8 mouse cellular contexts compared by ENCODE assay signal in genomic region chr7:29859532-29860517, GRCm38 (mm10). TPM values are rescaled to one million over a fixed set of nuclear protein-coding genes. Genes with fewer than 3 reads are reported as not detected.
DNase-seq lines count a peak whose midpoint lies in the region; ATAC-seq lines count a peak whose summit lies in the region.

Zfp420 (plus strand) TSS chr7:29859979.

- no peaks in the 10 kb centered on the region; the same call in 1 of the 2 replicates for H3K36me3 ChIP-seq in forebrain, embryonic 11.5 days (ENCODE audit: control insufficient read depth, insufficient read depth, low read length)
- peaks cover 5% of the 10 kb centered on the region for H3K36me3 ChIP-seq in heart, embryonic 16.5 days (ENCODE audit: control insufficient read depth, insufficient read depth)
- H3K36me3 ChIP-seq in liver, embryonic 15.5 days (replicated peaks): no peaks in the 10 kb centered on the region
- H3K36me3 ChIP-seq in neural tube, embryonic 12.5 days: no peaks in the 10 kb centered on the region; the same call in 1 of the 2 replicates

- peak; percentile 98 for ATAC-seq in CD4-positive, CD25-positive, alpha-beta regulatory T cell, adult 4 months
- peak; percentile 98 for ATAC-seq in forebrain, embryonic 11.5 days (replicated peaks; ENCODE audit: low FRiP score)
- peak; percentile 95 for ATAC-seq in heart, embryonic 16.5 days (replicated peaks; ENCODE audit: extremely low read depth, insufficient read depth, low FRiP score)
- peak; percentile 92 for ATAC-seq in liver, embryonic 15.5 days (ENCODE audit: insufficient read depth)
- peak; percentile 98 for ATAC-seq in neural tube, embryonic 12.5 days (ENCODE audit: low FRiP score, low read depth)

- no peaks in the 10 kb centered on the region for H3K9me3 ChIP-seq in forebrain, embryonic 11.5 days (ENCODE audit: control insufficient read depth, low read length)
- H3K9me3 ChIP-seq in heart, embryonic 16.5 days (replicated peaks; ENCODE audit: control insufficient read depth, low read length): no peaks in the 10 kb centered on the region
- H3K9me3 ChIP-seq in liver, embryonic 15.5 days (replicated peaks): no peaks in the 10 kb centered on the region
- no peaks in the 10 kb centered on the region for H3K9me3 ChIP-seq in neural tube, embryonic 12.5 days

- no peaks in the 10 kb centered on the region for H3K27me3 ChIP-seq in forebrain, embryonic 11.5 days (ENCODE audit: control insufficient read depth, insufficient read depth, low read length)
- H3K27me3 ChIP-seq in heart, embryonic 16.5 days (ENCODE audit: control insufficient read depth, insufficient read depth, low read length): no peaks in the 10 kb centered on the region
- no peaks in the 10 kb centered on the region for H3K27me3 ChIP-seq in liver, embryonic 15.5 days
- H3K27me3 ChIP-seq in neural tube, embryonic 12.5 days (replicated peaks): no peaks in the 10 kb centered on the region

- DNase-seq in forebrain, embryonic 11.5 days (ENCODE audit: low spot score): peak; percentile 91
- DNase-seq in kidney, postnatal 36 days: peak; percentile 93 to 95
- DNase-seq in telencephalon, adult 2 months (ENCODE audit: low read depth, low spot score): peak; percentile 95

- H3K27ac ChIP-seq in brown adipose tissue, adult 24 weeks (replicated peaks; ENCODE audit: low read depth, low read length): no peak within 1 kb of the TSS
- no peak within 1 kb of the TSS for H3K27ac ChIP-seq in forebrain, embryonic 11.5 days (ENCODE audit: low read depth, low read length)
- peak within 1 kb of the TSS; percentile 41; the same call in 1 of the 2 replicates for H3K27ac ChIP-seq in heart, embryonic 16.5 days (ENCODE audit: low read length)
- no peak within 1 kb of the TSS for H3K27ac ChIP-seq in liver, embryonic 15.5 days (replicated peaks)
- H3K27ac ChIP-seq in neural tube, embryonic 12.5 days: 0 out of 2 replicates have a peak within 1 kb of the TSS, but pooled peaks have one; percentile 13

- WGBS in forebrain, embryonic 11.5 days: 6% methylated on average over 32 of the region's 32 CpGs
- 4% methylated on average over 32 of the region's 32 CpGs for WGBS in heart, embryonic 16.5 days
- WGBS in liver, embryonic 15.5 days (ENCODE audit: insufficient replicate concordance): 5% methylated on average over 32 of the region's 32 CpGs
- 7% methylated on average over 32 of the region's 32 CpGs for whole genome bisulfite sequencing in neural tube, embryonic 12.5 days

- H3K4me3 ChIP-seq in brown adipose tissue, adult 24 weeks (ENCODE audit: insufficient read depth, low read depth, low read length): peak within 1 kb of the TSS; percentile 71
- H3K4me3 ChIP-seq in forebrain, embryonic 11.5 days (ENCODE audit: low read depth, low read length): peak within 1 kb of the TSS; percentile 44
- H3K4me3 ChIP-seq in heart, embryonic 16.5 days (ENCODE audit: low read length): peak within 1 kb of the TSS; percentile 69
- peak within 1 kb of the TSS; percentile 62 for H3K4me3 ChIP-seq in liver, embryonic 15.5 days (replicated peaks)
- peak within 1 kb of the TSS; percentile 59 for H3K4me3 ChIP-seq in neural tube, embryonic 12.5 days

- peak within 1 kb of the TSS; percentile 86 for H3K4me2 ChIP-seq in forebrain, embryonic 11.5 days (ENCODE audit: low read depth, low read length, severe bottlenecking)
- H3K4me2 ChIP-seq in heart, embryonic 16.5 days (ENCODE audit: low read depth, low read length): peak within 1 kb of the TSS; percentile 91
- H3K4me2 ChIP-seq in liver, embryonic 15.5 days: peak within 1 kb of the TSS; percentile 80
- H3K4me2 ChIP-seq in neural tube, embryonic 12.5 days (replicated peaks): peak within 1 kb of the TSS; percentile 75

- peak within 1 kb of the TSS; percentile 60 for H3K9ac ChIP-seq in forebrain, embryonic 11.5 days (ENCODE audit: low read length)
- H3K9ac ChIP-seq in heart, embryonic 16.5 days (ENCODE audit: low read length): peak within 1 kb of the TSS; percentile 74
- peak within 1 kb of the TSS; percentile 49 for H3K9ac ChIP-seq in liver, embryonic 15.5 days
- H3K9ac ChIP-seq in neural tube, embryonic 12.5 days: peak within 1 kb of the TSS; percentile 58

- H3K4me1 ChIP-seq in brown adipose tissue, adult 24 weeks (ENCODE audit: control insufficient read depth, insufficient read depth, insufficient read length, low read length): no peaks in the 10 kb centered on the region
- peaks cover 6% of the 10 kb centered on the region; the same call in 1 of the 2 replicates for H3K4me1 ChIP-seq in forebrain, embryonic 11.5 days (replicated peaks; ENCODE audit: control insufficient read depth, insufficient read depth, low read length)
- peaks cover 9% of the 10 kb centered on the region for H3K4me1 ChIP-seq in heart, embryonic 16.5 days (ENCODE audit: control insufficient read depth, insufficient read depth, low read length)
- peaks cover 13% of the 10 kb centered on the region for H3K4me1 ChIP-seq in liver, embryonic 15.5 days (replicated peaks)
- H3K4me1 ChIP-seq in neural tube, embryonic 12.5 days: peaks cover 6% of the 10 kb centered on the region; the same call in 1 of the 2 replicates

RNA-seq across cellular contexts. Expression of gene Zfp420, which starts in this region (rescaled TPM):
- polyA plus RNA-seq in CD4-positive, CD25-positive, alpha-beta regulatory T cell, adult 4 months (2017; shearing (Covaris generic)): 1 to 10 TPM; 6.7 to 9.2 TPM
- polyA plus RNA-seq in brown adipose tissue, adult 24 weeks (2012; ENCODE audit: insufficient read depth, insufficient read length, missing spikeins): 2.2 and 2.8 TPM in 2 replicates
- 10.4 and 13.4 TPM in 2 replicates for polyA plus RNA-seq in forebrain, embryonic 11.5 days (2014; fragmentation: Nextera tagmentation; extraction: Ambion mirVana)
- 4.2 and 5.4 TPM in 2 replicates for polyA plus RNA-seq in heart, embryonic 16.5 days (2015; fragmentation: Nextera tagmentation; extraction: Ambion mirVana)
- polyA plus RNA-seq in liver, embryonic 15.5 days (2015; fragmentation: Nextera tagmentation; extraction: Ambion mirVana): 0.91 and 0.97 TPM in 2 replicates
- 12.7 and 13.9 TPM in 2 replicates for polyA plus RNA-seq in neural tube, embryonic 12.5 days (2016; fragmentation: Nextera tagmentation; extraction: Ambion mirVana)

Comparison
In these comparisons a context has a peak if more than half of its experiments do, and no peak if none do; other contexts are left out.
1. Peak in ATAC-seq, H3K4me3 ChIP-seq, H3K9ac ChIP-seq and H3K4me2 ChIP-seq in liver, embryonic 15.5 days; RNA of the gene not detected or under 1 TPM.
2. H3K27ac ChIP-seq: peak in heart, embryonic 16.5 days (single experiment) and neural tube, embryonic 12.5 days (single experiment); none in brown adipose tissue, adult 24 weeks (single experiment), forebrain, embryonic 11.5 days (single experiment) and liver, embryonic 15.5 days (single experiment).
3. Peak in every context shown above with its lines, with median percentiles within 50 percentile points of each other: ATAC-seq, H3K4me3 ChIP-seq, DNase-seq, H3K4me2 ChIP-seq and H3K9ac ChIP-seq.